9 mouse cellular contexts compared by ENCODE assay signal in the genomic region with DNA sequence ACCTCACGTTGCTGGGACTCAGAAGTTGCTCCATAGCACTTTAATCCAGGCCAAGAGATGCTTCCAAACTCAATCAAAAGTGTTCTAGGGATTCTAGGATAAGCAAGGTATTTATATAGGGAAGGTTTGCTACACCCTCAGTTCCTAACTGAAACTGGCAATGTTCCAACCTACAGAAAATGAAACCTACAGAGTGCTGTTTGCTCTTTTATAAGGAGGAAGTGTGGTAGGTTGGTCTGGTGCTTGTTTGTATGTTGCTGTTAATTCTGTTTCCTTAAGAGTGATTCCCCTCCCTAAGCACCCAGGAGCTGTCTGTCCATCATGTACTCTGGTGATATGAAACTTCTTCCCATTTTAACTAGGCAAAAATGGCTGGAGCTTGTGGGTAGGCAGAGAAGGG. TPM values are rescaled to one million over a fixed set of nuclear protein-coding genes. Genes with fewer than 3 reads are reported as not detected.
DNase-seq lines count a peak whose midpoint lies in the region; ATAC-seq and TF ChIP-seq lines count a peak whose summit lies in the region.
"Not testable (repeated sequence)": the region's sequence is repeated elsewhere in the genome, so short reads cannot be mapped to it uniquely, and the experiment has no call there.
"Had no signal": no experiment of that assay in that cellular context is flagged by ENCODE, and none has a peak within 500 bp of the region (broad histone marks: within the 10 kb centered on the region; RNA-seq: fewer than 3 reads in every experiment).

Gene Ifit1bl1 (minus strand): TSS at position 69 of the 400 bp plus-strand sequence.

- not testable (repeated sequence) for H3K27ac ChIP-seq in liver, adult 2 months (replicated peaks; ENCODE audit: insufficient read depth, low read depth, low read length); stomach, postnatal 0 days (replicated peaks)
- H3K27ac ChIP-seq in macrophage = peak within 1 kb of the TSS; percentile 5; the same call in 1 of the 2 replicates

- not testable (repeated sequence) for H3K9ac ChIP-seq in liver, adult 2 months (ENCODE audit: low read depth, low read length); stomach, postnatal 0 days (ENCODE audit: low read length)

- peak; percentile 32 for DNase-seq in brain, adult 2 months (ENCODE audit: low read depth, low spot score)
- peak; percentile 46 for DNase-seq in liver, adult 2 months (ENCODE audit: extremely low read depth, low read depth, low spot score)
- peak; percentile 31 for DNase-seq in natural killer cell, adult 2 months (ENCODE audit: low spot score in 2 of 2)
- DNase-seq in stomach, postnatal 0 days (ENCODE audit: low spot score) = not testable (repeated sequence)

- not testable (repeated sequence) for H3K4me1 ChIP-seq in liver, adult 2 months (ENCODE audit: control insufficient read depth, insufficient read depth, low read length); stomach, postnatal 0 days (replicated peaks; ENCODE audit: control insufficient read depth, insufficient read depth)

- not testable (repeated sequence) for H3K9me3 ChIP-seq in stomach, postnatal 0 days (ENCODE audit: control insufficient read depth, low read length)

- 79% methylated on average over 1 of the region's 1 CpGs for WGBS in liver, adult 2 months
- WGBS in macrophage (ENCODE audit: missing documents) = 88% methylated on average over 1 of the region's 1 CpGs
- WGBS in stomach, postnatal 0 days = 36% methylated on average over 1 of the region's 1 CpGs

- not testable (repeated sequence) for TF ChIP-seq POLR2A in liver, adult 2 months (IDR thresholded peaks at IDR 0.05; ENCODE audit: extremely low read depth, insufficient read depth, low read length)

- not testable (repeated sequence) for H3K79me2 ChIP-seq in liver, adult 2 months (ENCODE audit: control insufficient read depth, insufficient read depth, low read length)
- H3K79me2 ChIP-seq in macrophage (ENCODE audit: inconsistent target) = peaks cover 31% of the 10 kb centered on the region; the same call in 1 of the 2 replicates

- not testable (repeated sequence) for TF ChIP-seq CTCF in liver, adult 2 months (IDR thresholded peaks at IDR 0.05; ENCODE audit: low read depth, low read length); stomach, postnatal 0 days (IDR thresholded peaks at IDR 0.05; ENCODE audit: low read depth)

- not testable (repeated sequence) for H3K27me3 ChIP-seq in liver, adult 2 months (ENCODE audit: control insufficient read depth, insufficient read depth, low read length); stomach, postnatal 0 days (ENCODE audit: control insufficient read depth, insufficient read depth, low read length)

- peak; percentile 78 for ATAC-seq in CD4-positive, CD25-positive, alpha-beta regulatory T cell, adult 4 months
- peak; percentile 31 to 48; a peak in 1 of 4 replicates for ATAC-seq in hematopoietic stem cell, adult 5-6 weeks (replicated peaks in 1 of 2; ENCODE audit: insufficient read depth in 1 of 2, low FRiP score in 2 of 2, low TSS enrichment in 1 of 2, low read depth in 1 of 2, poor library complexity in 2 of 2, severe bottlenecking in 2 of 2)
- peak; percentile 82 for ATAC-seq in stomach, postnatal 0 days (ENCODE audit: low FRiP score, low TSS enrichment)

- TF ChIP-seq EP300 in stomach, postnatal 0 days (optimal IDR thresholded peaks at IDR 0.05) = not testable (repeated sequence)

- not testable (repeated sequence) for H3K36me3 ChIP-seq in liver, adult 2 months (ENCODE audit: control insufficient read depth, insufficient read depth, low read length); macrophage (ENCODE audit: inconsistent target); stomach, postnatal 0 days (ENCODE audit: control insufficient read depth, insufficient read depth, low read length)

- H3K4me2 ChIP-seq in stomach, postnatal 0 days (replicated peaks; ENCODE audit: low read depth) = not testable (repeated sequence)

- H3K4me3 ChIP-seq in liver, adult 2 months (ENCODE audit: insufficient read depth, low read depth, low read length); macrophage (ENCODE audit: inconsistent target); stomach, postnatal 0 days (ENCODE audit: low read depth, low read length): not testable (repeated sequence)

RNA-seq across cellular contexts. Expression of gene Ifit1bl1, which starts in this region (rescaled TPM):
- polyA plus RNA-seq in CD4-positive, CD25-positive, alpha-beta regulatory T cell, adult 4 months (2017; shearing (Covaris generic)) = 100 to 1,000 TPM; 116 to 127 TPM
- total RNA-seq in hematopoietic stem cell, adult 5-6 weeks (2017) = 2.6 and 3.6 TPM in 2 replicates
- 0.34 and 0.92 TPM in 2 replicates for total RNA-seq in liver, adult 2 months (2014; rRNA removed)
- 0.07 and 0.18 TPM in 2 replicates for polyA plus RNA-seq in liver, adult 2 months (2012; rRNA removed)
- 10 to 100 TPM in 14 of 26 experiments, 1 to 10 TPM in 3, under 1 TPM in 6, not detected in 3; 0.38 to 79.7 (median 17.9) TPM for total RNA-seq in macrophage (2018; cell fraction: chromatin; rRNA removed)
- total RNA-seq in macrophage (2018; cell fraction: cytosol; rRNA removed) = 100 to 1,000 TPM in 13 of 26 experiments, 10 to 100 TPM in 4, 1 to 10 TPM in 9; 4.7 to 597 (median 84.5) TPM
- 100 to 1,000 TPM in 13 of 26 experiments, 10 to 100 TPM in 2, 1 to 10 TPM in 11; 1.0 to 406 (median 63.2) TPM for total RNA-seq in macrophage (2018; cell fraction: nucleus; rRNA removed)
- polyA plus RNA-seq in macrophage (2018) = 5.2 to 71.8 TPM (median 6.7 TPM) in 3 replicates
- polyA plus RNA-seq in stomach, postnatal 0 days (2015; fragmentation: Nextera tagmentation; extraction: Ambion mirVana) = 8.7 and 8.8 TPM in 2 replicates
- total RNA-seq: gastrocnemius, postnatal 36 days had no signal
- polyA plus RNA-seq: kidney, embryonic 14.5 days had no signal

Comparison
In these comparisons a context has a peak if more than half of its experiments do, and no peak if none do; other contexts are left out.
1. Peak in DNase-seq in liver, adult 2 months; RNA of the gene not detected or under 1 TPM.